Mouse (Mus musculus) gastrocnemius, postnatal 25 days (tissue): ENCODE measurements at regions not wholly inside any gene's neighbourhood (a gene's known extent, or its start where the extent isn't known, plus 50 kb on each side); places are given as distances from the start of the nearest gene placed in this dataset.
"Not testable (repeated sequence)": the region's sequence is repeated elsewhere in the genome, so short reads cannot be mapped to it uniquely, and the experiment has no call there.

Experiments used
- DNase-seq: peaks from one replicate; pipeline ENCODE4 v3.0.0; 2022

- DNase-seq = no peak
Measured at GRCm38 (mm10) chr15:87818566-87818965, 274.5 kb downstream of the Fam19a5 start.

GRCm38 (mm10) chr15:87842097-87842496, 298.0 kb downstream of the Fam19a5 start:
- DNase-seq = no peak

GRCm38 (mm10) chr15:87859069-87859468, 315.0 kb downstream of the Fam19a5 start:
- no peak for DNase-seq

- no peak for DNase-seq
Measured at GRCm38 (mm10) chr15:87876286-87876899, 332.3 kb downstream of the Fam19a5 start.

GRCm38 (mm10) chr15:87890903-87891302, 346.8 kb downstream of the Fam19a5 start:
- DNase-seq = no peak

- not testable (repeated sequence) for DNase-seq
Measured at GRCm38 (mm10) chr15:87894866-87895265, 350.8 kb downstream of the Fam19a5 start.

GRCm38 (mm10) chr15:87898655-87899054, 354.6 kb downstream of the Fam19a5 start:
- no peak for DNase-seq

- no peak for DNase-seq
Measured at GRCm38 (mm10) chr15:87904436-87904835, 360.3 kb downstream of the Fam19a5 start.

- no peak for DNase-seq
Measured at GRCm38 (mm10) chr15:87906310-87906709, 362.2 kb downstream of the Fam19a5 start.

GRCm38 (mm10) chr15:87922091-87922490, 378.0 kb downstream of the Fam19a5 start:
- no peak for DNase-seq

- no peak for DNase-seq
Measured at GRCm38 (mm10) chr15:87922781-87923446, 378.8 kb downstream of the Fam19a5 start.

- no peak for DNase-seq
Measured at GRCm38 (mm10) chr15:87923906-87924305, 379.8 kb downstream of the Fam19a5 start.

GRCm38 (mm10) chr15:87936041-87936440, 391.9 kb downstream of the Fam19a5 start:
- DNase-seq = no peak

- DNase-seq = no peak
Measured at GRCm38 (mm10) chr15:87940837-87941236, 396.7 kb downstream of the Fam19a5 start.

GRCm38 (mm10) chr15:87952531-87952930, 408.4 kb downstream of the Fam19a5 start:
- DNase-seq = no peak

- no peak for DNase-seq
Measured at GRCm38 (mm10) chr15:87955685-87956256, 411.7 kb downstream of the Fam19a5 start.

- DNase-seq = no peak
Measured at GRCm38 (mm10) chr15:87958866-87959265, 414.8 kb downstream of the Fam19a5 start.

- DNase-seq = no peak
Measured at GRCm38 (mm10) chr15:87972641-87973040, 428.5 kb downstream of the Fam19a5 start.

GRCm38 (mm10) chr15:87987322-87987985, 443.4 kb downstream of the Fam19a5 start:
- no peak for DNase-seq

GRCm38 (mm10) chr15:87994546-87994945, 450.4 kb downstream of the Fam19a5 start:
- no peak for DNase-seq

- no peak for DNase-seq
Measured at GRCm38 (mm10) chr15:88017076-88017475, 473.0 kb downstream of the Fam19a5 start.

GRCm38 (mm10) chr15:88032751-88033150, 488.7 kb downstream of the Fam19a5 start:
- DNase-seq = no peak

- DNase-seq = no peak
Measured at GRCm38 (mm10) chr15:88033725-88034124, 489.6 kb downstream of the Fam19a5 start.
